Mouse (Mus musculus): ENCODE measurements around the gene Il2ra.
A peak's percentile ranks its signal among the peaks of the same experiment; 100 is the strongest.

Il2ra gene

DNA sequence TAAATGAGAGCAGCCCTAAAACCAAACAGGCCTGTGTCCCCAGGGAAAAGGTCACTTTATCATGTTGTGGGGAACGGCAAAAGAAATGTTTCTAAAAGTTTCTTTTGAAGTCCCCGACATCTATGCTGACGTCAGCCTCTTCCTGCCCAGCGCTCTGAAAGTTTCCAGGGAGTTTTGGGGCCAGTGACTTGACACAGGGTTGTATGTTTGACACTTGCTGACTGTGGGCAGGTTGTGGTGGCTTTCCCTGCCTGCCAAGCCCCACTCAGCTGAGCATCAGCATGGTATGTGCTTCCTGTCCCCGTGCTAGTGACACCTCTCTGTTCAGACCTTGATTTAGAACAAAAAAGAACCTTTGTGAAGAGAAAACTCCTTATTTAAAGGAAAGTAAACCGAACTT is 10.7 kb downstream of the Il2ra start:
- no peak for DNase-seq (ENCODE audit: low spot score in 2 of 2)

GRCm38 (mm10) chr2:11653780-11654179 is 11.2 kb downstream of the Il2ra start:
- DNase-seq (ENCODE audit: low spot score in 2 of 2) = no peak

DNA sequence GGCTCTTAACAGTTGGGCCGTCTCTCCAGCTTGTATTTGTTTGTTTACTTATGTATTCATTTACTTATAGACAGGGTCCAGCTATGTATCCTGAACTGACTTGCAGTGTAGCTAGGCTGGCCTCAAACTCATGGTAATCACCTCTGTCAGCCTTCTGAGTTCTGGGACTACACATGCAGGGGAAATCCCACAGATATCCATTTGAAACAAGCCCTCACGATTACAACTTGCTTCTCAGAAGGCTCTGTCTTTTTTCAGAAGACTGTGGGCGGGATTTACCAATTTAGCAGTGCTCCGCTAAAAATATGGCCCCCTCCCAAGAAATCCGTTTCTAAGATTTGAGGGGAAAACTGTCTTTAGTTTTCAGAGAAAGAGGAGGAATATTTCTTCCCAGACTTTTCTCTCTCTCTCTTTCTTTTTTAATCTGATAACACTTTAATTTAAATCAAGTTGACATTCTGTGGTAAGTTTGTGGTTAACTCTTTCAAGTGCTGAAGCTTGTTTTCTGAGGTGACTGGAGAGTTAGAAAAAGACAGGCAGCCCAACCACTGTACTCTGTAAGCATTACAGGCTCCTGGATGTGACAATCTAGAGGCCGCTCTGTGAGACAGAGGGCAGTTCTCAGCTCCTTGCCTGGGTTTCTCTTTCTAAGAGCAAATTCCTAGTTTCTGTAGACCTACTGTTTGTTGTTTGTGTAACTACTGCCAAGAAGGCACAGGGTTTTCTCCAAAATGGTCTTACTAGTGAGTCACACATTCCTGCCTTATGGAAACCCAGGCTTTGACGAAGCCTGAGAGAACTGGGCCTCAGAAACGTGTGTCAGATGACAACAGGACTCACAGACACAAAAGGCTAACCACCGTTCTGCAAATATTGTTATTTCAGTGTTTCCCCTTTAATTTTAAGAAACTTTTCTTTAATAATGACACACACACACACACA is 12.7 kb downstream of the Il2ra start:
- DNase-seq (ENCODE audit: low spot score in 2 of 2) = no peak

DNA sequence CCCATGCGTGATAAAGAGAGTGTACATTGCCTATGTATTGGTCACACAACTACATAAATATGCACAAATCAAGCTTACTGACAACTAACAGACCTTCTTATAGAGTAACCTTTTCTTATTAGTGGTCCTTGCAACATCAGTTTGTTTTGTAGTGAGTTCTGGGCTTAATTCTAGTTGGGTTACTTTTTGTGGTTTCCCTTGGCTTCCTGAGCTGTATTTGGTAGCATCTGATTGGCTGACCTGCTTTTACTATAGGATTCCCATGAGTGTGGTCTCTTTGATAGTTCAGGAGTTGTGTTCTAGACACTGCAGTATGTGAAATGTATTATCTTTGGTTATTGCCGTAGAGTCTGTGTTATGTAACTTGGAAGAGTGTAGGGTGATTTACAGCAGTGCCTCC is 15.0 kb downstream of the Il2ra start:
- no peak for DNase-seq (ENCODE audit: low spot score in 2 of 2)

DNA sequence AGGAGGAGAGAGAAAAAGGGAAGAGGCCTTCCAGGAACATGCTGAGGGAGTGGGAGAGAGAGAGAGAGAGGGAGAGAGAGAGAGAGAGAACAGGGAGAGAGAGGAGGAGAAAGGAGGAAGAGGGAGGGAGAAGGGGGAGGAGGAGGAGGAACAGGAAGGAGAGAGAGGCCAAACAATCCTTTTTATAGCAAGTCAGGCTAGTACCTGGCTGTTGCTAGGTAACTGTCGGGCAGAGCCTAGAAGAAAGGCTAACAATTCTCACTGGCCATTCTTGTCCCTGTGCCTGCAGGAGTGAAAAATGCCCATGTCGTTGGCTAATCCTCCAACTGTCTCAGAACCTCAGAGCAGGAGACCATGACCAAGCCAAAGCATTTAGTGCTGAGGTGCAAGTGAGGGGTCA is 16.7 kb downstream of the Il2ra start:
- DNase-seq (ENCODE audit: low spot score in 2 of 2) = no peak

DNA sequence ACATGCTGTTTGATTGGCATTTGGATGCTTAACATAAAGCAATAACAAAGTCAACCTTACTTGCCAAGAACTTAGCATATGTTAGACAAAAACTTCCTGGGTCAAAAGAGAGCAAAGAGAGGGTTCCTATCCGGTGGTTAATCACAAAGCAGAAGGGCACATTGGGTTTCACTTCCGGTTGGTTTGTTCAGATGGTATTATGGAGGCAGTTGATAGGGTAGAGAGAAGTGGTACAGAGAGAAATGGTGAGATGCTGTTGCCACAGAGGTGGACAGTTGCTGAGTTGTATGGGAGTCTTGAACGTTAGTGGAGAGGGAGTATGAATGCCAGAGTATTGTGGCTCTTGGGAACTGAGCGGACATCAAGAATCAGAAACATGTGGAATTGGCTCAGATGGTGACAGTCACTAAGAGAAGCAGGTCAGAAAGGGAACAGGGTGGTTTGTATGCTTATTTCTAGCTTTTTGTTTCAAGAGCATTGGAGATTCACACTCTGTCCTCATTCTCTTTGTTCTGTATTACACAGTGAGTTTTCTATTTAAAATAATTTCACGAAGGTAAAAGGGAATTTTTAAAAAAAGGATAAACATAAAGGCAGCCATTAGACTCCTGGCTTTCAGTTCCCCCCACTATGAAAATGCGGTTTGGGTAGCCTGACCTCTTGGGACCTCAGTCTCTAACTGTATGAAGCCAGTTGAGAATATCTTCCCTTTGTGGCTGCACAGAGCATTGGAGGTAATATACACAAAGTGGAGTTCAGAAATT is 19.7 kb downstream of the Il2ra start:
- no peak for DNase-seq (ENCODE audit: low spot score in 2 of 2)

- DNase-seq (ENCODE audit: low spot score in 2 of 2) = no peak
These were observed 20.3 kb downstream of the Il2ra start for GRCm38 (mm10) chr2:11662907-11663230.

- peak; percentile 59 to 78 for DNase-seq (ENCODE audit: low spot score in 2 of 2)
These were observed 21.4 kb downstream of the Il2ra start for GRCm38 (mm10) chr2:11663961-11664360.

DNA sequence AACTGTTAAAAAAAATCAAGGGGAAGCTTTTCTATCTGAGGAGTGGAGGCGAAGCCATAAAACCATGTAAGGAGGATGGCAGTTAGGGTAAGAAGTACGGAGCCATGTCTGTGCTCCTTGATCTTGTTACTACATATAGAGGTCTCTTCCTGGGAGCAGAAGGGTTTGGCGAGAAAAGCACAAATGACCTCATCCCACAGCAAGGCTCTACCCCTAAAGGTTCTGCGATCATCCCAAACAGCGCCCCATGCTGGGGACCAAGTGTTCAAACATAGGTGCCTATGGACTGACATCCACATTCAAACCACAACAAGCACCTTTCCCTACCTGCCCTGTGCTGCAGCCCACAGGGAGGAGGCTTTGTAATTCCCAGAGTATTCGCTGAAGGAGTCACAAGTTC is 21.8 kb downstream of the Il2ra start:
- DNase-seq (ENCODE audit: low spot score in 2 of 2) = peak in 1 of 2 experiments; percentile 41

- no peak for DNase-seq (ENCODE audit: low spot score in 2 of 2)
These were observed 22.2 kb downstream of the Il2ra start for GRCm38 (mm10) chr2:11664806-11665205.

DNA sequence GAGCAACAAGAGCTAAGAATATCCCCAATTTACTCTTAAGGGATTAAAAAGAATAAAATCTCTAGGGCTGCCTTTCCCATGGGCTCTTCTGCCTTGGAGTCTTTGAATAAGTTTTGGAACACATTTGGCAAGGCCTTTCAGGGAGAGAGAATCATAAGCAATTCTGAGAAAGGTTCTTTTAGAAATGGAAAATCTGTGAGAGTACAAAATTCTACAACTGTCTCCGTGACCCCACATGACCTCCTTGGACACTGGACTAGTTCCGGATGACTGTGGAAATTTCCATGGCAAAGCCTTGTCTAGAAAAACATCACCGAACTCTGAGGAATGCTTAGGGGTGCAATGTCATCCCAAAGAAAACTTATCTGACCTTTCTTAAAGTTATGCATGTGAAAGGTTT is 22.7 kb downstream of the Il2ra start:
- no peak for DNase-seq (ENCODE audit: low spot score in 2 of 2)

GRCm38 (mm10) chr2:11672144-11672543 is 29.5 kb downstream of the Il2ra start:
- no peak for DNase-seq (ENCODE audit: low spot score in 2 of 2)

GRCm38 (mm10) chr2:11679626-11680025 is 37.0 kb downstream of the Il2ra start:
- DNase-seq (ENCODE audit: low spot score in 2 of 2) = no peak

DNA sequence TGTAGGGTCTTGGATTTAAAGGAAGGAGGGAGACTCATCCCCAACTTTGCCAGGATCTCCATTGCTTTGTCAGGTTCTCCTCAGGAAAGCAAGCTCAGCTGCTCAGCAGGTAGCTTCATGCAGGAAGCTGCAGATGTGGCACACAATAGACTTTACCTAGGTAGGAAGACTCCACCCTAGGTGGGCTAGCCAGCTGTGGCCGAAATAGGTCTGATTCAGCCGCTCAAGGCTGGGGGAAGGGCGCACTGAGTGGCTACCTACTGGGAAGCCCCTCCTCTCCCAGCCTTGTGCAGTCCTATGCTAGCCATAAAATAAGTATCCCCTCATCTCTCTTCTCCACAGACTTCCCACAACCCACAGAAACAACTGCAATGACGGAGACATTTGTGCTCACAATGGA is 40.1 kb downstream of the Il2ra start:
- no peak for DNase-seq (ENCODE audit: low spot score in 2 of 2)

- no peak for DNase-seq (ENCODE audit: low spot score in 2 of 2)
These were observed 43.9 kb downstream of the Il2ra start for GRCm38 (mm10) chr2:11686512-11686911.

DNA sequence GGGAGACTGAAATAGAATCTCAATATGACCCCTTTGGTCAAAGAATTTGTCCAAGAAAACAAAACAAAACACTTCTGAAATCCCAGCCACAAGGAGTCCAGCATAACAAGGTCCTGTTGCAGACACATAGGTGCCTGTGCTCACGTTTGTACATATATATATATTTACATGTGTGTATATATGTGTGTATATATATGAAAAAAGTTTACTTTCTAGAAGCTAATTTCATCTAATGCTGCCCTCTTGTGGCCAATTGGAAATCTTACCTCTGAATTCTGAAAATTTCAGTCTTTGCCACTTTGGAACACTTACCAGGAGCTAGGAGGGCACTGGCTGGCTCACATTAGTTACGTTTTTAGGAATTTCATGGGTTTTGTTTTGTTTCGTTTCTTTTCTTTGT is 44.8 kb downstream of the Il2ra start:
- no peak for DNase-seq (ENCODE audit: low spot score in 2 of 2)

GRCm38 (mm10) chr2:11690201-11690890 is 47.7 kb downstream of the Il2ra start:
- no peak for DNase-seq (ENCODE audit: low spot score in 2 of 2)

DNA sequence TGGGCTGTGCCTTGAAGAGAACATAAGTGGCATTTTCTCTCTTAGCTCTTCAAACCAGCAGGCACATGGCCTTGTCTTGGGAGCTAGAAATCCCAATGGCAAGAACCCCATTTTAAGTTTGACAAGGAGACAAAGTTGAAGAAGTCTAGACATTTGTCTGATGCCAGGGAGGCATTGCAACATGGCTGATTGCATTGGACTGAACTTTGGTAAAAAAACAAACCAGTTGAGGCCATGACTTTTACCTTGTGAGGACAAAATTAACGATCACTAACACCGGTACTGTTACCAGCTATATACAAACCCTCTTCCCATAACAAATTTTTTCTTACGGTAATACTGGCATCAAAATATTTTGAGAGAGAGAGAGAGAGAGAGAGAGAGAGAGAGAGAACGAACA is 50.7 kb downstream of the Il2ra start:
- DNase-seq (ENCODE audit: low spot score in 2 of 2) = no peak

DNA sequence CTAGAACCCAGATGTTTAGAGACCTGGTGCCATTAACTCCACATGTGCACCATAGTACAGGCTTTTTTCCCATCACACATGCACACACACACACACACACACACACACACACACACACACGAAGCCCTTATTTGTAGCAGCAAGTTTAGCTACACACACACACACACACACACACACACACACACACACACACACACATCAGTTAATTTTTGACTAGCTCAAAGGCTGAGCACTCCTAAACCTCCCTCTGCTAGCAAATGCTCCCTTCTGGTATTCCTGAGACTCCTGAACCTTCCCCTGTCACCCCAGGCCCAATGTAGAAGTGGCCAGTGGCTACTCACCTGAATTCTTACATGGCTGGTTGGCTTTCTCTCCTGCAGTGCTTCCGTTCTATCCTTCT is 51.5 kb downstream of the Il2ra start:
- DNase-seq (ENCODE audit: low spot score in 2 of 2) = no peak

GRCm38 (mm10) chr2:11695867-11696266 is 53.3 kb downstream of the Il2ra start:
- no peak for DNase-seq (ENCODE audit: low spot score in 2 of 2)

GRCm38 (mm10) chr2:11698994-11699393 is 56.4 kb downstream of the Il2ra start:
- no peak for DNase-seq (ENCODE audit: low spot score in 2 of 2)

- DNase-seq (ENCODE audit: low spot score in 2 of 2) = no peak
These were observed 57.3 kb downstream of the Il2ra start for GRCm38 (mm10) chr2:11699905-11700304.
